Comparison of ENCODE assay signal across 8 mouse cellular contexts in genomic region chr11:82831008-82831893, GRCm38 (mm10). TPM values are rescaled to one million over a fixed set of nuclear protein-coding genes. Genes with fewer than 3 reads are reported as not detected.
DNase-seq lines count a peak whose midpoint lies in the region; ATAC-seq lines count a peak whose summit lies in the region.

No protein-coding gene starts in this region.

- intact Hi-C loops in heart, postnatal 25 days (cut with DNase I): no loop called here

- peak overlapping the region; percentile 38 for H3K4me2 ChIP-seq in heart, embryonic 16.5 days (ENCODE audit: low read depth, low read length)
- 0 out of 2 replicates have a peak overlapping the region, but pooled peaks have one; percentile 2 for H3K4me2 ChIP-seq in neural tube, embryonic 11.5 days (ENCODE audit: low read depth)
- H3K4me2 ChIP-seq in hindbrain, embryonic 11.5 days (replicated peaks; ENCODE audit: low read depth, low read length): peak overlapping the region; percentile 8; the same call in 1 of the 2 replicates
- H3K4me2 ChIP-seq in stomach, embryonic 15.5 days: peak overlapping the region; percentile 34

- peak overlapping the region; percentile 12 for H3K4me3 ChIP-seq in heart, embryonic 16.5 days (ENCODE audit: low read length)
- H3K4me3 ChIP-seq in neural tube, embryonic 11.5 days (ENCODE audit: low read depth, low read length): no peak overlapping the region
- no peak overlapping the region for H3K4me3 ChIP-seq in hindbrain, embryonic 11.5 days (ENCODE audit: low read depth, low read length)
- no peak overlapping the region for H3K4me3 ChIP-seq in stomach, embryonic 15.5 days (replicated peaks)

- 17% methylated on average over 10 of the region's 10 CpGs for WGBS in heart, embryonic 16.5 days
- 20% methylated on average over 10 of the region's 10 CpGs for WGBS in neural tube, embryonic 11.5 days
- 19% methylated on average over 10 of the region's 10 CpGs for WGBS in hindbrain, embryonic 11.5 days
- 21% methylated on average over 10 of the region's 10 CpGs for WGBS in stomach, embryonic 15.5 days

- H3K9ac ChIP-seq in heart, embryonic 16.5 days (ENCODE audit: low read length): peak overlapping the region; percentile 34; the same call in 1 of the 2 replicates
- H3K9ac ChIP-seq in neural tube, embryonic 11.5 days (ENCODE audit: low read length): no peak overlapping the region
- no peak overlapping the region for H3K9ac ChIP-seq in hindbrain, embryonic 11.5 days (ENCODE audit: low read depth, low read length)
- H3K9ac ChIP-seq in stomach, embryonic 15.5 days: no peak overlapping the region

- no peaks in the 10 kb centered on the region for H3K27me3 ChIP-seq in heart, embryonic 16.5 days (ENCODE audit: control insufficient read depth, insufficient read depth, low read length)
- H3K27me3 ChIP-seq in neural tube, embryonic 11.5 days (ENCODE audit: control insufficient read depth, insufficient read depth, low read length): no peaks in the 10 kb centered on the region
- H3K27me3 ChIP-seq in hindbrain, embryonic 11.5 days (ENCODE audit: control insufficient read depth, insufficient read depth, low read length): no peaks in the 10 kb centered on the region
- H3K27me3 ChIP-seq in stomach, embryonic 15.5 days (replicated peaks): no peaks in the 10 kb centered on the region

- 0 out of 2 replicates have a peak overlapping the region, but pooled peaks have one; percentile 16 for H3K27ac ChIP-seq in heart, embryonic 16.5 days (ENCODE audit: low read length)
- no peak overlapping the region for H3K27ac ChIP-seq in neural tube, embryonic 11.5 days (ENCODE audit: low read depth, low read length)
- no peak overlapping the region for H3K27ac ChIP-seq in hindbrain, embryonic 11.5 days (ENCODE audit: low read depth, low read length)
- no peak overlapping the region for H3K27ac ChIP-seq in stomach, embryonic 15.5 days

- no peaks in the 10 kb centered on the region for H3K36me3 ChIP-seq in heart, embryonic 16.5 days (ENCODE audit: control insufficient read depth, insufficient read depth)
- no peaks in the 10 kb centered on the region for H3K36me3 ChIP-seq in neural tube, embryonic 11.5 days (ENCODE audit: control insufficient read depth, insufficient read depth, low read length)
- H3K36me3 ChIP-seq in hindbrain, embryonic 11.5 days (ENCODE audit: control insufficient read depth, insufficient read depth, low read length): no peaks in the 10 kb centered on the region
- H3K36me3 ChIP-seq in stomach, embryonic 15.5 days: no peaks in the 10 kb centered on the region

- ATAC-seq in heart, embryonic 16.5 days (replicated peaks; ENCODE audit: extremely low read depth, insufficient read depth, low FRiP score): no peak; the same call in 1 of the 2 replicates
- no peak for ATAC-seq in neural tube, embryonic 11.5 days (ENCODE audit: insufficient read depth, low FRiP score, low TSS enrichment)
- ATAC-seq in hindbrain, embryonic 11.5 days (ENCODE audit: low FRiP score): no peak
- ATAC-seq in stomach, embryonic 15.5 days (ENCODE audit: insufficient read depth, low FRiP score, low read depth): no peak

- peaks cover 14% of the 10 kb centered on the region for H3K4me1 ChIP-seq in heart, embryonic 16.5 days (ENCODE audit: control insufficient read depth, insufficient read depth, low read length)
- 0 out of 2 replicates have a peak, but pooled peaks cover 8% of the 10 kb centered on the region for H3K4me1 ChIP-seq in neural tube, embryonic 11.5 days (ENCODE audit: control insufficient read depth, insufficient read depth, low read length)
- H3K4me1 ChIP-seq in hindbrain, embryonic 11.5 days (replicated peaks; ENCODE audit: control insufficient read depth, insufficient read depth, low read length): no peaks in the 10 kb centered on the region
- peaks cover 14% of the 10 kb centered on the region for H3K4me1 ChIP-seq in stomach, embryonic 15.5 days

- no peaks in the 10 kb centered on the region for H3K9me3 ChIP-seq in heart, embryonic 16.5 days (replicated peaks; ENCODE audit: control insufficient read depth, low read length)
- H3K9me3 ChIP-seq in neural tube, embryonic 11.5 days (ENCODE audit: control insufficient read depth, low read length): no peaks in the 10 kb centered on the region
- no peaks in the 10 kb centered on the region for H3K9me3 ChIP-seq in hindbrain, embryonic 11.5 days (ENCODE audit: control insufficient read depth, low read length)
- H3K9me3 ChIP-seq in stomach, embryonic 15.5 days: no peaks in the 10 kb centered on the region

- no peak for DNase-seq in heart, postnatal 25 days (ENCODE audit: low spot score)
- peak; percentile 37 for DNase-seq in neural tube, embryonic 11.5 days (ENCODE audit: low spot score)
- DNase-seq in neural tube, embryonic 10.5 days (ENCODE audit: extremely low spot score, low spot score): no peak
- DNase-seq in hindbrain, embryonic 11.5 days (ENCODE audit: low spot score): peak; percentile 35
- DNase-seq in adrenal gland, postnatal 14 days: no peak
- DNase-seq in MN1 (ENCODE audit: low spot score): no peak

RNA-seq across cellular contexts. Expression of gene Rffl, which starts 39.8 kb away (rescaled TPM):
- 5.1 and 5.5 TPM in 2 replicates for polyA plus RNA-seq in heart, embryonic 16.5 days (2015; fragmentation: Nextera tagmentation; extraction: Ambion mirVana)
- 1 to 10 TPM; 3.8 to 4.2 TPM for total RNA-seq in heart, postnatal 25 days (2021)
- 10.2 and 11.9 TPM in 2 replicates for polyA plus RNA-seq in neural tube, embryonic 11.5 days (2014; fragmentation: Nextera tagmentation; extraction: Ambion mirVana)
- 6.3 and 8.8 TPM in 2 replicates for polyA plus RNA-seq in hindbrain, embryonic 11.5 days (2014; fragmentation: Nextera tagmentation; extraction: Ambion mirVana)
- 17.5 and 20.2 TPM in 2 replicates for polyA plus RNA-seq in stomach, embryonic 15.5 days (2015; fragmentation: Nextera tagmentation; extraction: Ambion mirVana)
- 7.8 and 11.8 TPM in 2 replicates for total RNA-seq in adrenal gland, postnatal 14 days (2021)

RNA-seq across cellular contexts. Expression of gene Lig3, which starts 50.3 kb away (rescaled TPM):
- 16.6 and 17.6 TPM in 2 replicates for polyA plus RNA-seq in heart, embryonic 16.5 days (2015; fragmentation: Nextera tagmentation; extraction: Ambion mirVana)
- total RNA-seq in heart, postnatal 25 days (2021): 10 to 100 TPM; 17.9 to 21.5 TPM
- polyA plus RNA-seq in neural tube, embryonic 11.5 days (2014; fragmentation: Nextera tagmentation; extraction: Ambion mirVana): 50.4 and 52.9 TPM in 2 replicates
- 38.0 and 48.0 TPM in 2 replicates for polyA plus RNA-seq in hindbrain, embryonic 11.5 days (2014; fragmentation: Nextera tagmentation; extraction: Ambion mirVana)
- polyA plus RNA-seq in stomach, embryonic 15.5 days (2015; fragmentation: Nextera tagmentation; extraction: Ambion mirVana): 22.9 and 25.5 TPM in 2 replicates
- 22.0 and 22.5 TPM in 2 replicates for total RNA-seq in adrenal gland, postnatal 14 days (2021)

RNA-seq across cellular contexts. Expression of gene Rad51d, which starts 59.2 kb away (rescaled TPM):
- polyA plus RNA-seq in heart, embryonic 16.5 days (2015; fragmentation: Nextera tagmentation; extraction: Ambion mirVana): 13.8 and 14.4 TPM in 2 replicates
- 1 to 10 TPM; 8.0 to 9.3 TPM for total RNA-seq in heart, postnatal 25 days (2021)
- polyA plus RNA-seq in neural tube, embryonic 11.5 days (2014; fragmentation: Nextera tagmentation; extraction: Ambion mirVana): 14.8 and 17.9 TPM in 2 replicates
- polyA plus RNA-seq in hindbrain, embryonic 11.5 days (2014; fragmentation: Nextera tagmentation; extraction: Ambion mirVana): 14.6 and 15.7 TPM in 2 replicates
- polyA plus RNA-seq in stomach, embryonic 15.5 days (2015; fragmentation: Nextera tagmentation; extraction: Ambion mirVana): 13.6 and 14.8 TPM in 2 replicates
- total RNA-seq in adrenal gland, postnatal 14 days (2021): 15.0 and 15.4 TPM in 2 replicates

Comparison
In these comparisons a context has a peak if more than half of its experiments do, and no peak if none do; other contexts are left out.
1. DNase-seq: peak in neural tube, embryonic 11.5 days (single experiment) and hindbrain, embryonic 11.5 days (single experiment); none in heart, postnatal 25 days (single experiment), neural tube, embryonic 10.5 days (single experiment), adrenal gland, postnatal 14 days (single experiment) and MN1 (single experiment).
2. Peak in every context shown above with its lines, with median percentiles within 50 percentile points of each other: H3K4me2 ChIP-seq.